Mouse (Mus musculus) gastrocnemius, postnatal 25 days (tissue): ENCODE measurements around the gene Abt1. TPM values are rescaled to one million over a fixed set of nuclear protein-coding genes. Genes with fewer than 3 reads are reported as not detected.

Experiments
- DNase-seq: peaks from one replicate; pipeline ENCODE4 v3.0.0; 2022
- long read RNA-seq, 2 experiments: library from polyadenylated mRNA; stranded (forward); transcript quantifications; one replicate each; pipeline ENCODE4 v2.0.0; 2021
- total RNA-seq, 2 experiments: library from RNA; stranded (reverse); gene quantifications; 1 replicate in 1 of 2; 2 replicates in 1 of 2; pipeline ENCODE4 v1.2.3; 2021

Abt1 gene
- total RNA-seq: 1 to 10 TPM; 2.9 to 3.7 TPM
- long read RNA-seq, experiment 1, full-length matches to known transcripts: 19 of 21 reads
- long read RNA-seq, experiment 1, partial matches to known transcripts: 2 of 21 reads
- long read RNA-seq, experiment 1, other reads (novel, unspliced or antisense): 0 of 21 reads
- long read RNA-seq, experiment 2, full-length matches to known transcripts: 14 of 16 reads
- long read RNA-seq, experiment 2, partial matches to known transcripts: 2 of 16 reads
- long read RNA-seq, experiment 2, other reads (novel, unspliced or antisense): 0 of 16 reads

- DNase-seq: peak; percentile 88
Measured at GRCm38 (mm10) chr13:23423286-23424051, at the start of gene Abt1. Abt1 (minus strand) TSS chr13:23423866.

GRCm38 (mm10) chr13:23466911-23467310 lies 43.2 kb upstream of the Abt1 start:
- peak; percentile 10 for DNase-seq

- DNase-seq: no peak
Measured at GRCm38 (mm10) chr13:23466306-23466705, 42.6 kb upstream of the Abt1 start.

- DNase-seq: no peak
Measured at GRCm38 (mm10) chr13:23465600-23466109, 42.0 kb upstream of the Abt1 start, which contains the start of gene Btn1a1. Btn1a1 (minus strand) TSS chr13:23465901.

GRCm38 (mm10) chr13:23464841-23465366 lies 41.2 kb upstream of the Abt1 start:
- no peak for DNase-seq

GRCm38 (mm10) chr13:23464224-23464637 lies 40.6 kb upstream of the Abt1 start:
- no peak for DNase-seq

- peak; percentile 34 for DNase-seq
Measured at GRCm38 (mm10) chr13:23463381-23464223, 39.9 kb upstream of the Abt1 start.

GRCm38 (mm10) chr13:23462669-23463068 lies 39.0 kb upstream of the Abt1 start:
- no peak for DNase-seq

- no peak for DNase-seq
Measured at GRCm38 (mm10) chr13:23462063-23462462, 38.4 kb upstream of the Abt1 start.

GRCm38 (mm10) chr13:23459264-23459846 lies 35.7 kb upstream of the Abt1 start:
- no peak for DNase-seq

- DNase-seq: no peak
Measured at GRCm38 (mm10) chr13:23453926-23454325, 30.3 kb upstream of the Abt1 start.

GRCm38 (mm10) chr13:23453362-23453862 lies 29.7 kb upstream of the Abt1 start:
- DNase-seq: peak; percentile 72

- DNase-seq: peak; percentile 68
Measured at GRCm38 (mm10) chr13:23450398-23450797, 26.7 kb upstream of the Abt1 start.

GRCm38 (mm10) chr13:23449235-23450095 lies 25.8 kb upstream of the Abt1 start:
- no peak for DNase-seq

GRCm38 (mm10) chr13:23448758-23449157 lies 25.1 kb upstream of the Abt1 start:
- no peak for DNase-seq

- peak; percentile 69 for DNase-seq
Measured at GRCm38 (mm10) chr13:23446498-23446952, 22.9 kb upstream of the Abt1 start.

GRCm38 (mm10) chr13:23445561-23446320 lies 22.1 kb upstream of the Abt1 start:
- peak; percentile 78 for DNase-seq

GRCm38 (mm10) chr13:23445156-23445555 lies 21.5 kb upstream of the Abt1 start:
- DNase-seq: no peak

- no peak for DNase-seq
Measured at GRCm38 (mm10) chr13:23444451-23444850, 20.8 kb upstream of the Abt1 start.
